Mouse (Mus musculus): ENCODE data around the gene Nt5dc2. TPM values are rescaled to one million over a fixed set of nuclear protein-coding genes. Genes with fewer than 3 reads are reported as not detected.
A peak's percentile ranks its signal among the peaks of the same experiment; 100 is the strongest.

The Nt5dc2 gene
- polyA plus RNA-seq, 1 experiment from 2014 or later: 192 TPM

DNA sequence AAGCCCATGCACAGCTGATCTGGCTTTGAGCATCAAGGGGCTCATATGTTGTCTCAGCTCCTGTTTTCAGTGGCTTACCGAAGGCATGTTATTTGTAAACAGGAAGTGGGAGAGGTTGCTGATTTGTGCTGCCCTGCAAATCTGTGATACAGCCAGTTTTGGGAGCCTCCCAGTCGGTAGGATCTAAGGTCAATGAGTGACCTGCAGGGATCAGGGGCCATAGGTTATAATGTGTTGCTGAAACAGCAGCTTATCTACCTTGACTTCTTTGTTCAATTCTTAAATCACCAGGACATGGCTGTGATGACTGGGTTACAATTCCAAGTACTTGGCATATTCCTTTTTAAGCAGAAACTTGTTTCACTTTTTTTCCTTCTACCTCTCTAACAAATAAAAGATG, 15.3 kb upstream of the Nt5dc2 start:
- Histone ChIP-seq H3K9me3 (ENCODE audit: control insufficient read depth, low read length) (no peaks in the 10 kb centered on the region), H3K4me3 (ENCODE audit: low read length) (no peak overlapping the region), H3K27ac (ENCODE audit: low read depth, low read length) (no peak overlapping the region), H3K4me2 (ENCODE audit: low read length) (no peak overlapping the region), H3K4me1 (ENCODE audit: control insufficient read depth, insufficient read depth, low read depth, low read length) (no peaks in the 10 kb centered on the region), H3K36me3 (ENCODE audit: control insufficient read depth, insufficient read depth, low read length) (peaks cover 10% of the 10 kb centered on the region; the same call in 1 of the 2 replicates), H3K27me3 (replicated peaks; ENCODE audit: control insufficient read depth, insufficient read depth, low read length) (no peaks in the 10 kb centered on the region), H3K9ac (ENCODE audit: low read depth, low read length) (no peak overlapping the region)
- ATAC-seq: no peak
- 73% methylated on average over 2 of the region's 2 CpGs for WGBS

DNA sequence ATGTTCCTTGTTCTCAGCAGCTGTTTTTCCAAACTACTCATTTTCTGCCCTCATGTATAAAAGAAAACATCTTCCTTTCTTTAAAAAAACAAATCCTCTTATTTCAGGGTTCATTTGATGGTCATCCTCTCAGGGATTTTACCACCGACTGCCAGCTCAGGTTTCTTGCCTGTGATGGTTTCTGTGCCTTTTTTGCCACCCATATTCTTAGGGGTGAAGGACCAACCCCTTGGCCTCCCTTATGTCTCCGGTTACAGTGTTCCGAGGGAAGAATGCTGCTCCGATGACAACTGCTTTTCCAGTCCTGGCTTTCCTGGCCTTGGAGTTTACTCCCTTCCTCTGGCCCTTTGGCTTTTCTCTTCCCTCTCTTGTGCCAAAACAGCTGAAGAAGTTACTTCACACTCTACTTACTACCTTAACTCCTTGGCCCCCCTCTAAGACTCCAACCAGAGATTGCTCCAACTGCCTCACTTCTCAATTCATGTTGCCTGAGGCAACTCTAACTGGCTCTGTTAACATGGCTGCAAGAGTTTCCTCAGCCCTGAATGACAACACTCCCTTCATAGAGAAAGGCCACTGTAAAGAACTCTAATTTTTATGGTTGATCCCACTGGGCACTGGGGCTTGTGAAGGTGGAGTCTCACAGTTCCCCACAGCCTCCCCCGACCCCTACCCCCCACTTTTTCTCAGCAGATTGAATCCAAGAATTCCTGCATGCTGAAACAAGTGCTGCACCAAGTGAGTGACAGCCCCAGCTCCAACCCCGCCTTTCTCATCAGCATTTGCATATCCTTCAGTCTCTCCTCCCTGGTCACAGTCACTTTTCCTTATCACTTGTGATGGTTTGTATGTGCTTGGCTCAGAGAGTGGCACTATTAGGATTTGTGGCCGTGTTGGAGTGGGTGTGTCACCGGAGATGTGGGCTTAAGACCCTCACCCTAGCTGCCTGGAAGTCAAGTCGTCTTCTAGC, 5.5 kb upstream of the Nt5dc2 start:
- 70% methylated on average over 9 of the region's 9 CpGs for WGBS
- ATAC-seq: no peak
- Histone ChIP-seq H3K9me3 (ENCODE audit: control insufficient read depth, low read length) (no peaks in the 10 kb centered on the region), H3K4me2 (ENCODE audit: low read length) (no peak overlapping the region), H3K4me1 (ENCODE audit: control insufficient read depth, insufficient read depth, low read depth, low read length) (peaks cover 17% of the 10 kb centered on the region), H3K4me3 (ENCODE audit: low read length) (no peak overlapping the region), H3K36me3 (ENCODE audit: control insufficient read depth, insufficient read depth, low read length) (peaks cover 4% of the 10 kb centered on the region; the same call in 1 of the 2 replicates), H3K9ac (ENCODE audit: low read depth, low read length) (peak overlapping the region; percentile 22; the same call in 1 of the 2 replicates), H3K27ac (ENCODE audit: low read depth, low read length) (no peak overlapping the region), H3K27me3 (replicated peaks; ENCODE audit: control insufficient read depth, insufficient read depth, low read length) (no peaks in the 10 kb centered on the region)

DNA sequence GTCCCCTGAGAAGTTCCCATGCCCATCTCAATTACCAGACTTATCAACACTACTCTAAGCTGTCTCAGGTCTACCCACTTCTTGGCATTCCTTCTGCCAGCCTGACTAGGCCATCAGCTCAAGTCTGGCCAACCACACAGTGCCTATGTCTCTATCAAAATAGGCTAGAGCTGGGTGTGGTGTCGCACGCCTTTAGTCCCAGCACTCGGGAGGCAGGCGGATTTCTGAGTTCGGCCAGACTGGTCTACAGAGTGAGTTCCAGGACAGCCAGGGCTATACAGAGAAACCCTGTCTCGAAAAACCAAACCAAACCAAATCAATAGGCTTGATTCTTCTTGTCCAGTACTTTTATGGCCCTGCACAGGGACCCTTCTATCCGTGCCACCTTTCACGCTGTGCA, 4.0 kb upstream of the Nt5dc2 start:
- WGBS: 96% methylated on average over 8 of the region's 8 CpGs
- H3K9me3 ChIP-seq (ENCODE audit: control insufficient read depth, low read length): no peaks in the 10 kb centered on the region
- H3K9ac ChIP-seq (ENCODE audit: low read depth, low read length): no peak overlapping the region
- H3K36me3 ChIP-seq (ENCODE audit: control insufficient read depth, insufficient read depth, low read length): peaks cover 2% of the 10 kb centered on the region; the same call in 1 of the 2 replicates
- H3K4me3 ChIP-seq (ENCODE audit: low read length): no peak overlapping the region
- H3K4me2 ChIP-seq (ENCODE audit: low read length): no peak overlapping the region
- H3K4me1 ChIP-seq (ENCODE audit: control insufficient read depth, insufficient read depth, low read depth, low read length): peaks cover 22% of the 10 kb centered on the region
- H3K27ac ChIP-seq (ENCODE audit: low read depth, low read length): no peak overlapping the region
- H3K27me3 ChIP-seq (replicated peaks; ENCODE audit: control insufficient read depth, insufficient read depth, low read length): no peaks in the 10 kb centered on the region
- no peak for ATAC-seq

DNA sequence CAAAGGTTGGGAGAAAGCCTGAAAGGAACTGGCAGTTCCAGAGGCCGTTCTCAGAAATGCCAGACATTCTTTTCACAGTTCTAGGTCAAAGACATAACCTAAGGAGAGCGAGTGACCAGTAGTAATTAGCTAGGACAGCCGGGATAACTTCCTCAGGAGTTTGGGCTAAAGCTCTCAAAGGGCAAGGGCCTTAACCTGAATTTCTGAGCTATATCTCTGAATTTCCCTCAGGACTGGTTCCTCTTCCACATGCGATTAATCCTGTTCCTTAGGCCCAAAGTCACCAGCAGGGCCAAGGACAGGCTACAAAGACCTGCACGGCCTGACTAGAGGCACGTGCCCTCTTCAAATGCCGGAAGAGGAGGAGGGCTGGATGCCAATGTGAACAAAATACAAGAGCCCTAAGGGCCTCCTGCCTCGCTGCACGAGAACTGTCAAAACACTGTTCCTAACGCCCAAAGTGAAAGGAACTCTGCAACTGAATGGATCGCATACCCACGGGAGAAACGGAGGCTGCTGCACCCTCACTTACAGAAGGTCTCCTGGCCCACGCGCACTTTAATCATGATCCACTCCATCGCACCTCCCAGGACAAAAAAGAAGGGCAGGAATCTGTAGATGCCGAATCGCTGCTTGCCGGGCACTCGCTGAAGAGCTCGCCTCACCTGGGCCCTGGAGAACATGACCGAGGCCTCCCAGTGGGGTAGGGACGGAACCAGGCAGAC, 2.6 kb upstream of the Nt5dc2 start:
- Histone ChIP-seq H3K9ac (ENCODE audit: low read depth, low read length) (peak overlapping the region; percentile 70), H3K4me2 (ENCODE audit: low read length) (peak overlapping the region; percentile 80), H3K4me3 (ENCODE audit: low read length) (peak overlapping the region; percentile 74), H3K27ac (ENCODE audit: low read depth, low read length) (peak overlapping the region; percentile 77), H3K36me3 (ENCODE audit: control insufficient read depth, insufficient read depth, low read length) (no peaks in the 10 kb centered on the region), H3K9me3 (ENCODE audit: control insufficient read depth, low read length) (no peaks in the 10 kb centered on the region), H3K4me1 (ENCODE audit: control insufficient read depth, insufficient read depth, low read depth, low read length) (peaks cover 36% of the 10 kb centered on the region), H3K27me3 (replicated peaks; ENCODE audit: control insufficient read depth, insufficient read depth, low read length) (no peaks in the 10 kb centered on the region)
- 3% methylated on average over 23 of the region's 23 CpGs for WGBS
- ATAC-seq: peak; percentile 0; the same call in 1 of the 2 replicates

DNA sequence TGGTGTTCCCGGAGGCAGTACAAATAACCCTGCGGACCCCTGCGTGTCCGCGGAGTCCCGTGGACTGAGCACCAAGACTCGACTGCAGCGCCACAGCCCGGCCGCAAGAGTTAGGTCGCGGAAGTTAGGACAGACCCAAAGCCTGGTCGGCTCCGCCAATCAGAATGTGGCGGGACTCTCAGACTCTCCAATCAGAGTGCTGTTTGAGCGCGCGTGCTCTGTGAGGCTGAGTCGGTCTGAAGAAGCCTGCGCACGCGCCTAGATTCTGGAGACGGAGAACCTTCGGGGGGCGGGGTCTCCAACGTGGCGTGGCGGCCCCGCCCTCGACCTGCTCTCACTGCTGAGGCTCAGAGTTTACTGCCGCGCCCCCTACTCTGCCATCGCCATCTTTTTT, 2.0 kb upstream of the Nt5dc2 start, which contains the start of gene Smim4:
Gene Smim4 (minus strand): TSS at position 131 of the 394 bp plus-strand sequence.
- Histone ChIP-seq H3K27me3 (replicated peaks; ENCODE audit: control insufficient read depth, insufficient read depth, low read length) (no peaks in the 10 kb centered on the region), H3K9ac (ENCODE audit: low read depth, low read length) (peak within 1 kb of the TSS; percentile 70), H3K4me2 (ENCODE audit: low read length) (peak within 1 kb of the TSS; percentile 80), H3K27ac (ENCODE audit: low read depth, low read length) (peak within 1 kb of the TSS; percentile 90), H3K36me3 (ENCODE audit: control insufficient read depth, insufficient read depth, low read length) (no peaks in the 10 kb centered on the region), H3K4me1 (ENCODE audit: control insufficient read depth, insufficient read depth, low read depth, low read length) (peaks cover 40% of the 10 kb centered on the region), H3K9me3 (ENCODE audit: control insufficient read depth, low read length) (no peaks in the 10 kb centered on the region), H3K4me3 (ENCODE audit: low read length) (peak within 1 kb of the TSS; percentile 74)
- under 1% methylated on average over 33 of the region's 33 CpGs for WGBS
- peak; percentile 96 for ATAC-seq

DNA sequence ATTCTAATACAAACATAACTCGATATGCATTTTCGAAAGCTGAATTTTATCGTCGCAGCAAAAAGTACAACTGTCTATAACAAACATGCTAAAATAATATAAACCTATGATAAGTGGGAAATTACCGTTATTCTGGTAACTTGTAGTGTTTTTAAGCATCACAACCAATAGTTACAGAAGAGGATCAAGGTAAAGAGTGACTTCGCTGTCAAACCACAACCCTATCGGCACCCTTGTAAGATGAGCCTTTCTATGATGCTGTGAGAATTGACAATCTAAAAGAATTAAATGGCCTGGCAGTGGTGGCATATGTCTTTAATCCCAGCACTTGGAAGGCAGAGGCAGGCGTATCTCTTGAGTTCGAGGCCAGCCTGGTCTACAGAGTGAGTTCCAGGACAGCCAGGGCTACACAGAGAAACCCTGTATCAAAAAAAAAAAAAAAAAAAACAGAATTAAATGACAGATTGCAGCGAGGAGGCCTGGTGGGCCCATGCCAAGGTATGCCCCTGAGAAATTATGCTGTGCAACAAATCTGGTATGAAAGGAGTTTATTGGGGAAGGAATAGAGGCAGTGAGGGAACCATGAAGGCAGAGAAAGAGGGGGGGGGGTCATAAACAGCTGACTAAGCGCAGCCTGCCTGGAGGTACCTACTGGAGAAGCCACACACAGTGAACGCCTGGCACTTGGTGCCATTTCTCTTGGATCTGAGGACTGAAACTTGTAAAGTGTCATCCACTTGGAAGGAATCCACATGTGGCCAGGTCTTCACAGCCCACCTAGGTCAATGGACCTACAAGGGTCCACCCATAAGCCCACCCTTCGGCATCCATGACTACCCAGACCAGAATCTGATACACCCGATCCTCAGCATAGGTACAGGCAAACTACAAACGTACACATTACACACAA, 1.3 kb upstream of the Nt5dc2 start:
- Histone ChIP-seq H3K27me3 (replicated peaks; ENCODE audit: control insufficient read depth, insufficient read depth, low read length) (no peaks in the 10 kb centered on the region), H3K27ac (ENCODE audit: low read depth, low read length) (peak overlapping the region; percentile 90), H3K36me3 (ENCODE audit: control insufficient read depth, insufficient read depth, low read length) (no peaks in the 10 kb centered on the region), H3K9ac (ENCODE audit: low read depth, low read length) (peak overlapping the region; percentile 48), H3K9me3 (ENCODE audit: control insufficient read depth, low read length) (no peaks in the 10 kb centered on the region), H3K4me3 (ENCODE audit: low read length) (peak overlapping the region; percentile 74), H3K4me1 (ENCODE audit: control insufficient read depth, insufficient read depth, low read depth, low read length) (peaks cover 43% of the 10 kb centered on the region), H3K4me2 (ENCODE audit: low read length) (peak overlapping the region; percentile 80)
- no peak for ATAC-seq
- WGBS: 70% methylated on average over 15 of the region's 15 CpGs

DNA sequence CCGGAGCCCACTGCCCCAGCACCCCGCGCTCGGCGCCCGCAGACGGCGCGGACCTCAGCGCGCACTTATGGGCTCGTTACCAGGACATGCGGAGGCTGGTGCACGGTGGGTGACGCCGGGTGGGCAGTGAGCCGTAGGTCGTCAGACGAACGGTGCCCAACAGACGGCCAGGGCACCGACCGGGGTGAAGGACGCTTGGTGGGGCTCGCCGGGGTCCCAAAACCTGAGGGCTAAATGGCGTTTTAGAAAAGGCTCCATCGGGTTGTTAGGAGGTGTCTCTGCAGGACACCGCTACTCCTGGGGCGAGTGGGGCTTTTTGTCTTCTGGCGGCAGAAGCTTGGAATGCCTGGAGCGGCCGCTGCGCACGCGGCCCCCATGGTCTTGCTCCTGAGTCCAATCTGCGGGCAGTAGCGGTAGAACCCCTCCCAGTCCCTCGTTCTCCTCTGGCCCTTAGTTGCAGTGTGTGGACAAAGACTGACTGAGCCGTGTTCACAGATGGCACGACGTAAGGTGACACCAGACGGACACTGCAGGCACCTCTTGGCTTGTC, 494 bp downstream of the Nt5dc2 start:
- under 1% methylated on average over 43 of the region's 43 CpGs for WGBS
- Histone ChIP-seq H3K27me3 (replicated peaks; ENCODE audit: control insufficient read depth, insufficient read depth, low read length) (no peaks in the 10 kb centered on the region), H3K4me3 (ENCODE audit: low read length) (peak overlapping the region; percentile 55), H3K36me3 (ENCODE audit: control insufficient read depth, insufficient read depth, low read length) (no peaks in the 10 kb centered on the region; the same call in 1 of the 2 replicates), H3K9ac (ENCODE audit: low read depth, low read length) (peak overlapping the region; percentile 72), H3K4me1 (ENCODE audit: control insufficient read depth, insufficient read depth, low read depth, low read length) (peaks cover 43% of the 10 kb centered on the region), H3K4me2 (ENCODE audit: low read length) (peak overlapping the region; percentile 57), H3K27ac (ENCODE audit: low read depth, low read length) (peak overlapping the region; percentile 90), H3K9me3 (ENCODE audit: control insufficient read depth, low read length) (no peaks in the 10 kb centered on the region)
- peak; percentile 13 for ATAC-seq

DNA sequence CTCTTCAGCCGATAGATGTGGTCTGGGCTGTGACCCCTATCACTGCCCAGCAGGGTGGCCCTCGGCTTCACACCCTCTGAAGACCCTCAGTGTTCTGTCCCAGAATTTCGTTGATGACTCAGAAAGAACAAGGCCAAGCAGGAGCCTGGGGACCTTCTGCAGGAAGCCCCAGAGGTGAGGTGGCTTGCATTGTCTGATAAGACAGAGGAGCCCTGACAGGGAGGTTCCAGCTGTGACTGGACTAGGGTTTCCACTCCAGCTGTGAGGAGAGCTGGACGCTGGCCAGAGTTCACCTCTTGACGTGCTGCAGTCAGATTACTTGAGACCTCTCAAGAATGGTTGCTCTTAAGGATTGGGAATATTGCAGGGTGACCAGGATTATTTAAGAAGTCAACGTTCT, 1.2 kb downstream of the Nt5dc2 start:
- ATAC-seq: no peak
- Histone ChIP-seq H3K9me3 (ENCODE audit: control insufficient read depth, low read length) (no peaks in the 10 kb centered on the region), H3K27me3 (replicated peaks; ENCODE audit: control insufficient read depth, insufficient read depth, low read length) (no peaks in the 10 kb centered on the region), H3K4me1 (ENCODE audit: control insufficient read depth, insufficient read depth, low read depth, low read length) (peaks cover 38% of the 10 kb centered on the region), H3K27ac (ENCODE audit: low read depth, low read length) (no peak overlapping the region), H3K36me3 (ENCODE audit: control insufficient read depth, insufficient read depth, low read length) (peaks cover 7% of the 10 kb centered on the region), H3K4me2 (ENCODE audit: low read length) (peak overlapping the region; percentile 57), H3K9ac (ENCODE audit: low read depth, low read length) (peak overlapping the region; percentile 72), H3K4me3 (ENCODE audit: low read length) (peak overlapping the region; percentile 55)
- 13% methylated on average over 6 of the region's 6 CpGs for WGBS

All from hindbrain, embryonic 16.5 days (tissue).